29 mouse cellular contexts compared by ENCODE assay signal in the genomic region with DNA sequence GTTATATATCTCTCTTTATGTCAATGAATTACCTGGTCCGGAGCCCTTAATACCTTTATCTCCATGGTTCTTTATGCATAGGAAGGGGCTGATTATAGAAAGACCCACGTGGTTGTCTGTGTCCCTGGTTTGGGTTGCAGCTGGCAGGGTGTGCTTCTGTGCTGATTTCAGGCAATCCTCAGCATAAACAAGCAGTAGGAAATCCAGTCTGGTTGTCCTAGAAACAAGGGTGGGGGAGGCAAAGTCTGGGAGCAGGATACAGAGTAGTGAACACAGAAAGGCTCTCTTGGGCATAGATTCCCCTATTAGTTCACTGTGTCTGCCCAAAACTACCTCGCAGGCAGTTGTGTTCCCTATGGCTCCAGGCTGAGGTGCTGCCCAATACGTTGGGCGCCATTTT. TPM values are rescaled to one million over a fixed set of nuclear protein-coding genes. Genes with fewer than 3 reads are reported as not detected.
A peak's percentile ranks its signal among the peaks of the same experiment; 100 is the strongest.
DNase-seq lines count a peak whose midpoint lies in the region; ATAC-seq and TF ChIP-seq lines count a peak whose summit lies in the region.
"Had no signal": no experiment of that assay in that cellular context is flagged by ENCODE, and none has a peak within 500 bp of the region (broad histone marks: within the 10 kb centered on the region; RNA-seq: fewer than 3 reads in every experiment).

No protein-coding gene starts in this region.

- H3K27me3 ChIP-seq in intestine, embryonic 14.5 days (replicated peaks; ENCODE audit: control insufficient read depth, insufficient read depth, low read length): no peaks in the 10 kb centered on the region
- H3K27me3 ChIP-seq in intestine, embryonic 16.5 days (replicated peaks; ENCODE audit: control insufficient read depth, insufficient read depth, low read length): no peaks in the 10 kb centered on the region
- H3K27me3 ChIP-seq in liver, postnatal 0 days (ENCODE audit: insufficient read depth, low read length): no peaks in the 10 kb centered on the region
- H3K27me3 ChIP-seq: embryonic facial prominence, embryonic 13.5 days; heart, embryonic 15.5 days; hindbrain, embryonic 12.5 days had no signal

- no peak overlapping the region for H3K4me3 ChIP-seq in intestine, embryonic 14.5 days (ENCODE audit: low read depth, low read length)
- no peak overlapping the region for H3K4me3 ChIP-seq in intestine, embryonic 16.5 days (ENCODE audit: low read length)
- no peak overlapping the region for H3K4me3 ChIP-seq in liver, postnatal 0 days (ENCODE audit: low read depth, low read length)
- H3K4me3 ChIP-seq: embryonic facial prominence, embryonic 13.5 days; forebrain, embryonic 10.5 days; gastrocnemius, adult 2 months; heart, embryonic 10.5 days; heart, embryonic 15.5 days; hindbrain, embryonic 12.5 days; midbrain, embryonic 10.5 days had no signal

- DNase-seq in intestine, embryonic 14.5 days (ENCODE audit: low spot score): peak; percentile 39
- DNase-seq in right cerebral cortex, adult 18-20 months: peak; percentile 7
- DNase-seq in right cerebral cortex, postnatal 4 days: no peak
- peak; percentile 15 to 34 for DNase-seq in right cerebral cortex, adult 2 months (ENCODE audit: low spot score in 2 of 2)
- peak; percentile 10 for DNase-seq in telencephalon, adult 2 months (ENCODE audit: low read depth, low spot score)
- no peak for DNase-seq in liver, postnatal 0 days
- no peak for DNase-seq in gastrocnemius, postnatal 36 days
- DNase-seq: adrenal gland, postnatal 25 days; B cell, adult 2 months; cerebellum, adult 18-20 months; cerebellum, postnatal 10 days; gastrocnemius, adult 2 months; kidney, postnatal 14 days; liver; lung, embryonic 14.5 days had no signal

- H3K4me2 ChIP-seq in intestine, embryonic 14.5 days (ENCODE audit: low read length): no peak overlapping the region
- no peak overlapping the region for H3K4me2 ChIP-seq in intestine, embryonic 16.5 days (ENCODE audit: low read depth, low read length)
- no peak overlapping the region for H3K4me2 ChIP-seq in liver, postnatal 0 days (ENCODE audit: low read depth, low read length)
- H3K4me2 ChIP-seq: embryonic facial prominence, embryonic 13.5 days; heart, embryonic 15.5 days; hindbrain, embryonic 12.5 days; lung, embryonic 14.5 days had no signal

- H3K9ac ChIP-seq in intestine, embryonic 14.5 days (ENCODE audit: low read length): no peak overlapping the region
- no peak overlapping the region for H3K9ac ChIP-seq in intestine, embryonic 16.5 days (ENCODE audit: low read depth, low read length)
- H3K9ac ChIP-seq in liver, postnatal 0 days (replicated peaks): no peak overlapping the region
- H3K9ac ChIP-seq: embryonic facial prominence, embryonic 13.5 days; heart, embryonic 15.5 days; hindbrain, embryonic 12.5 days; liver, embryonic 14.5 days; lung, embryonic 14.5 days had no signal

- ATAC-seq in intestine, embryonic 14.5 days (replicated peaks; ENCODE audit: low FRiP score, low TSS enrichment, low read depth): no peak
- no peak for ATAC-seq in intestine, embryonic 16.5 days
- no peak for ATAC-seq in liver, postnatal 0 days
- ATAC-seq: forebrain, embryonic 16.5 days; hindbrain, postnatal 0 days; intestine, postnatal 0 days; midbrain, embryonic 16.5 days had no signal

- intact Hi-C loops in gastrocnemius, postnatal 36 days (cut with DNase I): no loop called here

- no peak overlapping the region for H3K27ac ChIP-seq in intestine, embryonic 14.5 days (ENCODE audit: low read depth)
- H3K27ac ChIP-seq in intestine, embryonic 16.5 days (ENCODE audit: low read length): no peak overlapping the region
- H3K27ac ChIP-seq in liver, postnatal 0 days (ENCODE audit: low read depth): no peak overlapping the region
- H3K27ac ChIP-seq: embryonic facial prominence, embryonic 13.5 days; forebrain, embryonic 10.5 days; gastrocnemius, adult 2 months; heart, embryonic 10.5 days; heart, embryonic 15.5 days; hindbrain, embryonic 12.5 days; hindbrain, postnatal 0 days; liver, embryonic 14.5 days; midbrain, embryonic 10.5 days had no signal

- no peaks in the 10 kb centered on the region for H3K36me3 ChIP-seq in intestine, embryonic 14.5 days (ENCODE audit: control insufficient read depth, insufficient read depth, low read length)
- H3K36me3 ChIP-seq in intestine, embryonic 16.5 days (ENCODE audit: control insufficient read depth, insufficient read depth, low read length): no peaks in the 10 kb centered on the region
- no peaks in the 10 kb centered on the region for H3K36me3 ChIP-seq in liver, postnatal 0 days (replicated peaks; ENCODE audit: insufficient read depth, low read length)
- H3K36me3 ChIP-seq: embryonic facial prominence, embryonic 13.5 days; heart, embryonic 10.5 days; heart, embryonic 15.5 days; hindbrain, embryonic 12.5 days had no signal

- H3K4me1 ChIP-seq in intestine, embryonic 14.5 days (replicated peaks; ENCODE audit: control insufficient read depth, insufficient read depth, low read length): no peaks in the 10 kb centered on the region
- H3K4me1 ChIP-seq in intestine, embryonic 16.5 days (ENCODE audit: control insufficient read depth, insufficient read depth, low read length): no peaks in the 10 kb centered on the region
- no peaks in the 10 kb centered on the region for H3K4me1 ChIP-seq in liver, postnatal 0 days (ENCODE audit: insufficient read depth)
- H3K4me1 ChIP-seq: embryonic facial prominence, embryonic 13.5 days; forebrain, embryonic 10.5 days; heart, embryonic 10.5 days; heart, embryonic 15.5 days; hindbrain, embryonic 12.5 days; midbrain, embryonic 10.5 days had no signal

- WGBS in intestine, embryonic 14.5 days: 77% methylated on average over 5 of the region's 5 CpGs
- WGBS in intestine, embryonic 16.5 days: 85% methylated on average over 5 of the region's 5 CpGs
- WGBS in liver, postnatal 0 days (ENCODE audit: insufficient replicate concordance): 68% methylated on average over 5 of the region's 5 CpGs

- TF ChIP-seq CTCF in liver, postnatal 0 days (IDR thresholded peaks at IDR 0.05; ENCODE audit: low read depth): no peak

- H3K9me3 ChIP-seq in intestine, embryonic 14.5 days (ENCODE audit: control insufficient read depth, low read length): no peaks in the 10 kb centered on the region
- no peaks in the 10 kb centered on the region; the same call in 1 of the 2 replicates for H3K9me3 ChIP-seq in intestine, embryonic 16.5 days (ENCODE audit: control insufficient read depth, low read length)
- H3K9me3 ChIP-seq in liver, postnatal 0 days (ENCODE audit: low read length): no peaks in the 10 kb centered on the region
- H3K9me3 ChIP-seq: embryonic facial prominence, embryonic 13.5 days; heart, embryonic 15.5 days had no signal

- TF ChIP-seq EP300 in liver, postnatal 0 days (IDR thresholded peaks at IDR 0.05; ENCODE audit: low read depth): no peak

RNA-seq across cellular contexts. Expression of gene Aldh1l2, which starts 56.7 kb away (rescaled TPM):
- 1.8 and 2.2 TPM in 2 replicates for polyA plus RNA-seq in intestine, embryonic 14.5 days (2014; fragmentation: Nextera tagmentation; extraction: Ambion mirVana)
- polyA plus RNA-seq in intestine, embryonic 16.5 days (2015; fragmentation: Nextera tagmentation; extraction: Ambion mirVana): 1.6 TPM in 2 replicates
- 0.06 and 0.07 TPM in 2 replicates for polyA plus RNA-seq in liver, postnatal 0 days (2015; fragmentation: Nextera tagmentation; extraction: Ambion mirVana)
- 1 to 10 TPM; 4.8 to 7.3 TPM for total RNA-seq in gastrocnemius, postnatal 36 days (2021)
- total RNA-seq: common myeloid progenitor, adult 5-6 weeks; megakaryocyte progenitor cell, adult 5-6 weeks had no signal

Comparison
In these comparisons a context has a peak if more than half of its experiments do, and no peak if none do; other contexts are left out.
1. DNase-seq: peak in intestine, embryonic 14.5 days (single experiment), right cerebral cortex, adult 18-20 months (single experiment), right cerebral cortex, adult 2 months (2 of 2) and telencephalon, adult 2 months (single experiment); none in right cerebral cortex, postnatal 4 days (single experiment), liver, postnatal 0 days (single experiment) and gastrocnemius, postnatal 36 days (0 of 2).